11 mouse cellular contexts compared by ENCODE assay signal in genomic region chr3:34639031-34639872, GRCm38 (mm10). TPM values are rescaled to one million over a fixed set of nuclear protein-coding genes. Genes with fewer than 3 reads are reported as not detected.
DNase-seq lines count a peak whose midpoint lies in the region; ATAC-seq and TF ChIP-seq lines count a peak whose summit lies in the region.
"Had no signal": no experiment of that assay in that cellular context is flagged by ENCODE, and none has a peak within 500 bp of the region (broad histone marks: within the 10 kb centered on the region; RNA-seq: fewer than 3 reads in every experiment).

No protein-coding gene starts in this region.

- H3K36me3 ChIP-seq in testis, adult 2 months (ENCODE audit: control insufficient read depth, insufficient read depth, low read length) = no peaks in the 10 kb centered on the region
- H3K36me3 ChIP-seq in forebrain, embryonic 16.5 days (ENCODE audit: control insufficient read depth, insufficient read depth) = no peaks in the 10 kb centered on the region
- no peaks in the 10 kb centered on the region for H3K36me3 ChIP-seq in midbrain, embryonic 12.5 days
- H3K36me3 ChIP-seq: G1E had no signal

- peak; percentile 26 for DNase-seq in cerebellum, adult 9-10 months
- no peak for DNase-seq in cerebellum, adult 11 months
- DNase-seq in testis, postnatal 10 days (ENCODE audit: low spot score) = no peak
- DNase-seq in spleen, postnatal 4 days (ENCODE audit: low spot score in 2 of 2) = no peak
- DNase-seq in gastrocnemius, adult 18-20 months (ENCODE audit: low spot score) = no peak

- H3K27ac ChIP-seq in testis, adult 2 months (ENCODE audit: control insufficient read depth, insufficient read depth, low read depth, low read length) = no peak overlapping the region
- H3K27ac ChIP-seq in forebrain, embryonic 16.5 days (ENCODE audit: low read length) = peak overlapping the region; percentile 80
- peak overlapping the region; percentile 86 for H3K27ac ChIP-seq in midbrain, embryonic 12.5 days (replicated peaks)

- peak overlapping the region; percentile 66 for H3K9ac ChIP-seq in forebrain, embryonic 16.5 days (replicated peaks; ENCODE audit: low read depth, low read length)
- H3K9ac ChIP-seq in midbrain, embryonic 12.5 days (replicated peaks) = peak overlapping the region; percentile 28; the same call in 1 of the 2 replicates

- 3% methylated on average over 24 of the region's 24 CpGs for WGBS in forebrain, embryonic 16.5 days
- 3% methylated on average over 24 of the region's 24 CpGs for WGBS in midbrain, embryonic 12.5 days

- H3K27me3 ChIP-seq in testis, adult 2 months (ENCODE audit: control insufficient read depth, insufficient read depth, low read length) = peaks cover 2% of the 10 kb centered on the region; the same call in 1 of the 2 replicates
- peaks cover 7% of the 10 kb centered on the region; the same call in 1 of the 2 replicates for H3K27me3 ChIP-seq in forebrain, embryonic 16.5 days (replicated peaks; ENCODE audit: control insufficient read depth, insufficient read depth, low read length)
- peaks cover 46% of the 10 kb centered on the region for H3K27me3 ChIP-seq in midbrain, embryonic 12.5 days

- H3K4me2 ChIP-seq in forebrain, embryonic 16.5 days (ENCODE audit: low read length) = peak overlapping the region; percentile 65
- peak overlapping the region; percentile 77 for H3K4me2 ChIP-seq in midbrain, embryonic 12.5 days (replicated peaks)

- no peak overlapping the region for H3K4me3 ChIP-seq in testis, adult 2 months (ENCODE audit: control insufficient read depth, low read depth, low read length)
- H3K4me3 ChIP-seq in forebrain, embryonic 16.5 days (replicated peaks; ENCODE audit: low read length) = peak overlapping the region; percentile 44
- H3K4me3 ChIP-seq in midbrain, embryonic 12.5 days = peak overlapping the region; percentile 44

- TF ChIP-seq CTCF in testis, adult 2 months (IDR thresholded peaks at IDR 0.05; ENCODE audit: control insufficient read depth, insufficient read depth, insufficient replicate concordance, low read depth, low read length) = peak; percentile 73

- ATAC-seq in forebrain, embryonic 16.5 days = peak; percentile 74
- peak; percentile 57 for ATAC-seq in midbrain, embryonic 12.5 days (ENCODE audit: low FRiP score, low read depth)

- peaks cover 15% of the 10 kb centered on the region for H3K4me1 ChIP-seq in testis, adult 2 months (ENCODE audit: control insufficient read depth, insufficient read depth, low read length)
- peaks cover 52% of the 10 kb centered on the region for H3K4me1 ChIP-seq in forebrain, embryonic 16.5 days (replicated peaks; ENCODE audit: control insufficient read depth, insufficient read depth, low read length)
- peaks cover 62% of the 10 kb centered on the region for H3K4me1 ChIP-seq in midbrain, embryonic 12.5 days

- TF ChIP-seq POLR2A in testis, adult 2 months (IDR thresholded peaks at IDR 0.05; ENCODE audit: control insufficient read depth, low read depth, low read length) = no peak

- no peaks in the 10 kb centered on the region for H3K9me3 ChIP-seq in forebrain, embryonic 16.5 days (ENCODE audit: control insufficient read depth, low read length)
- no peaks in the 10 kb centered on the region for H3K9me3 ChIP-seq in midbrain, embryonic 12.5 days

RNA-seq across cellular contexts. Expression of gene Sox2, which starts 11.0 kb away (rescaled TPM):
- 0.05 TPM in 1 of 2 replicates, not detected in the other for polyA plus RNA-seq in testis, adult 2 months (2012; rRNA removed)
- polyA plus RNA-seq in forebrain, embryonic 16.5 days (2015; fragmentation: Nextera tagmentation; extraction: Ambion mirVana) = 20.8 and 24.0 TPM in 2 replicates
- 49.5 and 61.1 TPM in 2 replicates for polyA plus RNA-seq in midbrain, embryonic 12.5 days (2016; fragmentation: Nextera tagmentation; extraction: Ambion mirVana)
- total RNA-seq in gastrocnemius, adult 18-20 months (2021) = not detected
- total RNA-seq: hematopoietic stem cell, adult 5-6 weeks; neutrophil, adult 5-6 weeks had no signal
- polyA plus RNA-seq: G1E had no signal

Comparison
In these comparisons a context has a peak if more than half of its experiments do, and no peak if none do; other contexts are left out.
1. RNA of gene Sox2, which starts 11.0 kb away (polyA plus RNA-seq): 49.5 to 61.1 TPM in midbrain, embryonic 12.5 days and 20.8 to 24.0 TPM in forebrain, embryonic 16.5 days; 0.05 TPM in testis, adult 2 months; every median in the first group is over 10 times any median in the second.